Mouse (Mus musculus) liver, embryonic 14.5 days (tissue): ENCODE results near the gene Pipox.

ENCODE experiments used
- CTCF ChIP-seq: IDR thresholded peaks from 2 replicates; pipeline ENCODE4 v1.5.1; 2016; ENCODE audit warnings: antibody characterized with exemption, low read depth, control low read depth
- EP300 ChIP-seq: IDR thresholded peaks from 2 replicates; pipeline ENCODE4 v1.6.1; 2016; ENCODE audit warnings: antibody characterized with exemption, low read depth

DNA sequence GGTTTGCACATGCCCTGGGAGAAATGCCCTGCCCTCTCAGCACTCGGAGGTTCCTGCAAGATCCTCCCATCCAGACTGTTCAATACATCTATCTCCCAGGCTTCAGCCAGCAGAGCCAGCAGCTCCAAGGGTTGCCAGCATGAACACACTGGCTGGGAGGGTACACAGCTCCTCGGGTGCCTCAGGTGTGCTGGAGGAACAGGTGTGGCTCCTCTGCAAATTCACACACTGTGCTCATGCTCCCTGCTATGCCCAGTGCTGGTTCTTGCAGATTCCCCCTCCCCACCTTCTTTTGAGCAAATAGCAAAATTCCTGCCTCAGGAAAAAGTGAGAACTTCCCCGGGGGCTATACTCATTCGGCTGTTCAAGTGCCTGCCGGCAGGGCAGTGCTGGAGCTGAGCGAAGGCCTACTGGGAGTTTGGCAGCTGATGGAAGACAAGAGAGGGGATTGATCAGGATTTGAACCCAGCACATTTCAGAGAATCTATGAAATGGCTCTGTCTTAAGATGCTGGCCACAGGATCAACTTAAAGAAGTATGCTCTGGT is 19.1 kb downstream of the Pipox start:
- TF ChIP-seq CTCF (no peak), EP300 (no peak)
